Mouse (Mus musculus) left cerebral cortex, adult 18-20 months (tissue): Measurements from ENCODE around the gene Tas1r1. TPM values are rescaled to one million over a fixed set of nuclear protein-coding genes. Genes with fewer than 3 reads are reported as not detected.

Experiments
- DNase-seq, 2 experiments: peaks; one replicate each; pipeline ENCODE4 v3.0.0; 2021 to 2022; ENCODE audit warnings: low spot score in 2 of 2, mixed read lengths in 1 of 2
- total RNA-seq, 2 experiments: library from RNA; stranded (reverse); gene quantifications; 2 replicates each; pipeline ENCODE4 v1.2.3; 2021

The Tas1r1 gene
- total RNA-seq, 2 experiments from 2014 or later = 0.49 to 0.68 TPM

DNA sequence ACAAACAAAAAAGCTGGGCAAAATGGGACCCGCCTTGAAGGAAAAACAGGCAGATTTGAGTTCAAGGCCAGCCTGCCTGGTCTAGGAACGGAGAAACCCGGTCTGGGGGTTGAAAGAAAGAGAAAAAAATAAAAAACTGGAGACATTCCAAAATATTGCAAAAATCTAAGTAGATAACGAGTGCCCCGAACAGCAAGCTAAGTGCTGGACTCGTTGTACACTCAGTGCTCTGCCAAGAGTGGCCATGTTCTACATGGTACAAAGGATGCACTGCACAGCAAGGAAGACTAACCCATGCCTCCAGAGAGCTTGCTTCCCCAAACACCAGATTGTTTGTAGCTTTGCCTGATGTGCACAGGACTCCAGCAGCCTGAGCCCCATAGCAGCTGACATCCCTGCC, 45.3 kb downstream of the Tas1r1 start:
- no peak for DNase-seq

GRCm38 (mm10) chr4:151992091-151992490, 46.3 kb downstream of the Tas1r1 start:
- DNase-seq = no peak

DNA sequence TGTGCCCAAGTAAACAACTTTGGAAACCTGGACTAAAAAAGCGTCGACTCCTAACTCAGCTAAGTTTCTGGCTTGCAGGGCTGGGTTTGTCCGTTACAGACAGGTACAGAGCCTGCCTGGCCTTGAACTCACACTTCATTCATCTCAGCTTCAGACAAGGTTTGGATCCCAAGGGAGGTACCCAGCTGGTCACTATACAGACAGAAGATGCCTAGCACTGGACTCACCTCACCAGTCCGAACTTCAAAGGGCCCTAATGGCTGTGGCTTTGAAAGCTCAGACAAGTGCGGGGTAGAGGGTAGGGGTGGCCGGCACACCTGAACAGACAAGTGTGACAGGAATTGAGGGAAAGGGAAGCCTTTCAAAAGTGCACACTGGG, 49.3 kb downstream of the Tas1r1 start:
- DNase-seq = no peak

DNA sequence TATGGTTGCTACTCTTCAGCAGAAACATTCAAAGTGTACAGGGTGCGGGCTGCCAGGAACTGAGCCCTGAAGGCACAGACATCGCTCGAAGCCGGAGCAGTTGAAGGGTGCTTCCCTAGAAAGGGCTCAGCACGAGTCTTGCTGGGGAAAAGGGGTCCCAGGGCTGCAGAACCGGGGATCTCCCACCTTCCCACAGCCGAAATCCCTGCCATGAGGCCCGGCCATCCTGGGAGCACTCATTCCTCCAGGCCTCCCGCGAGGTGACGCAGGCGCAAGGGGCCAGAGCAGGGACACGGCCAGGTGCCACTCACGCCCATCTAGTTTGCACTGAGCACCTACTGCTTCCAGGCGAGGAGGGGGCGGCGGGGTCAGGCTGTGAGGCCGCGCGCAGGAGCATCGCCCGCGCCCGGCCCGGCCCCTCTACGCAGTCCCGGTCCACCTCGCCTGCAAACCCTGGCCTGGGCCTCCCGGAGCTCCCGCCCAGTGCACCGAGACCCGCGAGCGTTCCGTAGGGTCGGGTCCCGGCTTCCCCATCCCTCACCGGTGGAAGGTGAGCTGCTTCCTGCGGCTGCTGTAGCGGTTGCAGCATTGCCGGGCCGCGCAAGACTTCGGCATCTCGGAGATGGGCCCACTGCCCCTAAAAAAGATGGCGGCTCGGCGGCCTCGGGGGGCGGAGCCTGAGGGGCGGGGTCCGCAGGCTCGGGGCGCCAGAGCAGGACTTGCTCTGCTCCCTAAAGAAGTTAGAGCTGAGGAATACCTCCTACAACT, 49.8 kb downstream of the Tas1r1 start, which contains the start of gene Thap3:
Gene Thap3, minus strand, starts transcription at position 656 of the 768 bp plus-strand sequence.
- peak; percentile 78 to 85 for DNase-seq

DNA sequence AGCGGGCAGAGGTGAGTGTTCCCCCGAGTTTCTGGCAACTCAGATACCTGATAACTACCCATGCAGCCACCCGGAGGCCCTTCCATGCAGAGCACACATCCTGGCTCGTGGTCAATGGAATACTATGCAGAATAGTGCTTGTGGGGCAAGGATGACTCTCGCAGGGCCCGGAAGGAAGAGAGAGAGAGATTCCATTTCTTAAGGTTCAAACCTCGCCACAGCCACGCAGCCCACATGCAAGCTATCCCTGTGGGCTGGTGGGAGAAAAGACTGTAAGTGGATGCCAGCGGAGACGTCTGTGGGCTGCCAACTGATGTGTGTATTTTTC, 50.4 kb downstream of the Tas1r1 start:
- DNase-seq = no peak

DNA sequence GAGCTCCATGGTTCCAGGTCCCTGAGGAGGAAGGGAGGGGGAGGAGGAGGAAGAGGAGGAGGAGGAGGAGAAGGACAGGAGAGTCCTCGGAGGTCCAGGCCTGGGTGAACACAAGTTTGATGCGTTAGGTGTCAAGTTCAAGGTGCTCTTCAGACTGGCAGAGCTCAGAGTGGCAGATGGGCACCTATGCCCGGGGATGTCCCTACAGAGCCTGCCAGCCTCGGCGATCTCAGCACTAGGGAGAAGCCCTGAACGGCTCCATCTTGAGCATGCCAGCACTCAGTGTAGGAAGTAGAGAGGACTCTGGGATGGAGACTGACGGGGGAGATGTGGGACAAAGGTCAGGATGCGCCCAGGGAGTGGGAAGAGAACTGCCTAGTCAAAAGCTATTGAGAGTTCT, 51.7 kb downstream of the Tas1r1 start:
- no peak for DNase-seq

DNA sequence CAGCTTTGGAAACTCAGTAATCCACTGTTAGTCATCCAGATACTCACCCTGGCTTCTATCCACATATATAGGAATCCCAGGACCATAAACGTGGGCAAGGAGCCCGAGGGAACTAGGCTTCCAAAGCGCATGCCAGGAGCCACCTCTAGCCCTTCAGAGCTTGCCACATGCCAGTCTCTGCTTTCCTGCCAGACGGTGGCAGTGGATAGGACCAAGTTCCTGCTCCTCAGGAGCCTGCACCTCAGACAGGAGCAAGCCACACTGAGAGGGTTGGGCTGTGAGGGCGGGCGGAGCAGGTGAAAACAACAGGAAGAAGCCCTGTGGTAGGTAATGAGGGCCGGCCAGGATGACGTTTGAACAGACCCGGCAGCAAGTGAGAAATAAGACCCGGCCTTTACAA, 52.5 kb downstream of the Tas1r1 start:
- no peak for DNase-seq

DNA sequence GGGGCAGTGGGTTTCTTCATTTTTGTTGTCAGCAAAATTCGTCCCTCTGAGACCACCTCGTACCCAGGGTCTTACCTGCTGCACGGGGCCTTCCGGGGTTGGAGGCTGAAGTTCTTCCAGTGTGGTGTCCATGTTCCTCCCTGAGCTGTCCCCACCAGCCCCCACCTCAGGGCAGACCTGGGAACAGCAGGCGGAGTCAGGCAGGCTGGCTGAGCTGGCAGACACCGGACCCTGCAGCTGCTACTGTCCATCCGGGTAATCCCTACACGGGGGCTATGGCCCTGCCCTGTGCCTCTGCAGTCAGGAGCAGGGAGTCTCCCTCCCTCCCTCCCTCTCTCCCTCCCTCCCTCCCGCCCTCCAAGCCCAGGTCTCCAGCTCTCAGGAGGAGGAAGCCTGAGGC, 54.8 kb downstream of the Tas1r1 start:
- DNase-seq = no peak

DNA sequence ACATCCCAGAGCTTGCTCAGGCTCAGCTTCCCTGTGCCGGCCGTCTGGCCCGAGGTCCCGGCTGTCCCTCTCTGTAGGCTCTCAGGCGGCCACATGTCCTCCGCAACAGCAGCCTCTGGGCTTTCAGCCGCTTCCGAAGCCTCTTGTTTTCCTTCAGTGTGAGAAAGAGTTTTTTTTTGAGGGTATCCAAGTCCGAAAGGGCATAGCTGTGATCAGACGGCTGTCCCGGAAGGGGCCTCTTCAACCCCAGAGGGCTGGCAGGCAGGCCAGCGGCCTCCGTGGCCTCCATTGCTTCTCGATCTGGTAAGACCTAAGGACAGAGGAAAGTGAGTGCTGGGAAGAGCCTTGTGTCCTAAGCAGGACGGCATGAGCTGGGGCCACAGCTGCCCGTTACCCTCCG, 55.3 kb downstream of the Tas1r1 start:
- DNase-seq = no peak

- DNase-seq = peak; percentile 83 to 86
Measured at GRCm38 (mm10) chr4:151981363-151981762, 57.0 kb downstream of the Tas1r1 start.

DNA sequence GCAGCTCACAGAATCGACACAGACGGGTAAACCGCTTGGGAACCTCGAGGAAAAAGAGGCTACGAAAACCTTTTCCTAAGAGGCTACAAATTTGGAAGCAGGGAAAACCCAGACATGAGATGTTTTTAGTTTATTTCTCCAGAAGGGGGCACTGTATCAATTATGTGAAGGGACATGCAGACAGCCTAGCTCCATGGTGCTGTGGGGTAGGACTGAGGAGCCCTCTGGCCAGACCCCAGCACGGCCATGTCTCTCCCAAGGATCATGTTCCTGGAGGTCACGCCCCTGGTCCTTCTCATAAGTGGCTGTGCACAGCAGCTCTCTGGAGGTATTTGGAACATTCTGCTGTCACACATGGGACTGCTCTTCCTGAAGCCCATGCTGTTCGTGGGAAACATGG, 57.7 kb downstream of the Tas1r1 start:
- DNase-seq = no peak

Other genes starting within 250 kb of the Tas1r1 start
- gene Camta1, start 176.7 kb downstream of the Tas1r1 start, total RNA-seq = 100 to 1,000 TPM; 247 to 265 TPM
- 10 to 100 TPM; 58.6 to 61.5 TPM for gene Dnajc11, start 104.9 kb downstream of the Tas1r1 start, total RNA-seq
- gene Thap3, start 49.6 kb downstream of the Tas1r1 start, total RNA-seq = 10 to 100 TPM; 16.9 to 23.7 TPM
- gene Phf13, start 42.3 kb downstream of the Tas1r1 start, total RNA-seq = 10 to 100 TPM; 17.8 to 19.5 TPM
- 10 to 100 TPM; 20.2 to 20.3 TPM for gene Klhl21, start 29.8 kb downstream of the Tas1r1 start, total RNA-seq
- gene Zbtb48, start 10.9 kb downstream of the Tas1r1 start, total RNA-seq = 10 to 100 TPM; 12.3 to 12.7 TPM
- gene Nol9, start 753 bp upstream of the Tas1r1 start, total RNA-seq = 10 to 100 TPM; 16.4 to 19.2 TPM
- 10 to 100 TPM; 80.0 to 91.9 TPM for gene Plekhg5, start 33.9 kb upstream of the Tas1r1 start, total RNA-seq
- 10 to 100 TPM; 19.0 to 20.7 TPM for gene Tnfrsf25, start 77.4 kb upstream of the Tas1r1 start, total RNA-seq
- 1 to 10 TPM; 3.0 to 3.4 TPM for gene Espn, start 113.8 kb upstream of the Tas1r1 start, total RNA-seq
- gene Hes2, start 120.3 kb upstream of the Tas1r1 start, total RNA-seq = not detected
- 100 to 1,000 TPM; 328 to 345 TPM for gene Acot7, start 139.6 kb upstream of the Tas1r1 start, total RNA-seq
- 10 to 100 TPM; 26.8 to 33.4 TPM for gene Gpr153, start 235.7 kb upstream of the Tas1r1 start, total RNA-seq